12 mouse cellular contexts compared by ENCODE assay signal in genomic region chr3:28709740-28710139, GRCm38 (mm10). TPM values are rescaled to one million over a fixed set of nuclear protein-coding genes. Genes with fewer than 3 reads are reported as not detected.
DNase-seq lines count a peak whose midpoint lies in the region; ATAC-seq and TF ChIP-seq lines count a peak whose summit lies in the region.
"Had no signal": no experiment of that assay in that cellular context is flagged by ENCODE, and none has a peak within 500 bp of the region (broad histone marks: within the 10 kb centered on the region; RNA-seq: fewer than 3 reads in every experiment).

No protein-coding gene starts in this region.

- H3K9ac ChIP-seq in liver, embryonic 14.5 days (replicated peaks) = no peak overlapping the region
- no peak overlapping the region for H3K9ac ChIP-seq in liver, embryonic 12.5 days
- no peak overlapping the region for H3K9ac ChIP-seq in forebrain, embryonic 15.5 days (replicated peaks)

- no peak overlapping the region for H3K4me2 ChIP-seq in liver, embryonic 14.5 days (ENCODE audit: low read depth)
- no peak overlapping the region for H3K4me2 ChIP-seq in liver, embryonic 12.5 days
- H3K4me2 ChIP-seq in forebrain, embryonic 15.5 days (replicated peaks) = no peak overlapping the region
- H3K4me2 ChIP-seq: heart, embryonic 11.5 days had no signal

- H3K4me3 ChIP-seq in cerebellum, adult 2 months (replicated peaks; ENCODE audit: insufficient read depth, low read depth, low read length) = no peak overlapping the region
- H3K4me3 ChIP-seq in liver, embryonic 14.5 days (ENCODE audit: insufficient read depth in 1 of 2, low read depth in 2 of 2, low read length in 2 of 2) = no peak overlapping the region
- H3K4me3 ChIP-seq in liver, embryonic 12.5 days = no peak overlapping the region
- no peak overlapping the region for H3K4me3 ChIP-seq in limb, embryonic 10.5 days
- H3K4me3 ChIP-seq in forebrain, embryonic 15.5 days = no peak overlapping the region

- H3K27ac ChIP-seq in cerebellum, adult 2 months (ENCODE audit: insufficient read depth, low read length) = no peak overlapping the region
- H3K27ac ChIP-seq in liver, embryonic 14.5 days = no peak overlapping the region
- no peak overlapping the region for H3K27ac ChIP-seq in liver, embryonic 12.5 days
- no peak overlapping the region for H3K27ac ChIP-seq in limb, embryonic 10.5 days
- H3K27ac ChIP-seq in forebrain, embryonic 15.5 days (replicated peaks) = no peak overlapping the region

- WGBS in cerebellum, adult 2 months = 76% methylated on average over 1 of the region's 1 CpGs
- 29% methylated on average over 1 of the region's 1 CpGs for WGBS in liver, embryonic 14.5 days (ENCODE audit: insufficient replicate concordance)
- WGBS in liver, embryonic 12.5 days (ENCODE audit: insufficient replicate concordance) = 30% methylated on average over 1 of the region's 1 CpGs
- WGBS in limb, embryonic 10.5 days = 80% methylated on average over 1 of the region's 1 CpGs
- WGBS in forebrain, embryonic 15.5 days = 89% methylated on average over 1 of the region's 1 CpGs

- no peaks in the 10 kb centered on the region for H3K4me1 ChIP-seq in cerebellum, adult 2 months (ENCODE audit: control insufficient read depth, insufficient read depth, low read length)
- H3K4me1 ChIP-seq in liver, embryonic 14.5 days (replicated peaks; ENCODE audit: control insufficient read depth in 2 of 2, insufficient read depth in 2 of 2, low read length in 1 of 2) = peaks cover 0 to 5% of the 10 kb centered on the region in 2 experiments; a peak in 3 of 4 replicates
- H3K4me1 ChIP-seq in liver, embryonic 12.5 days = peaks cover 5% of the 10 kb centered on the region; the same call in 1 of the 2 replicates
- no peaks in the 10 kb centered on the region for H3K4me1 ChIP-seq in limb, embryonic 10.5 days
- H3K4me1 ChIP-seq in forebrain, embryonic 15.5 days = no peaks in the 10 kb centered on the region

- no peak for DNase-seq in cerebellum, adult 2 months
- DNase-seq in cerebellum, adult 11-12 months = no peak
- peak in 2 of 3 experiments; percentile 33 to 39 for DNase-seq in liver, embryonic 14.5 days (ENCODE audit: low read depth in 3 of 3, low spot score in 3 of 3)
- DNase-seq in c-Kit-positive CD71-positive TER-119-negative erythroid progenitor cells, embryonic 14.5 days (ENCODE audit: low read depth) = peak; percentile 48
- DNase-seq in natural killer cell, adult 2 months (ENCODE audit: low spot score in 2 of 2) = peak; percentile 7 to 14
- DNase-seq in limb, embryonic 10.5 days (ENCODE audit: low spot score) = no peak
- DNase-seq: layer of hippocampus, adult 9-11 months had no signal

- ATAC-seq in liver, embryonic 14.5 days (ENCODE audit: insufficient read depth) = no peak
- ATAC-seq in liver, embryonic 12.5 days = no peak
- no peak for ATAC-seq in forebrain, embryonic 15.5 days (replicated peaks)

- no peaks in the 10 kb centered on the region for H3K27me3 ChIP-seq in cerebellum, adult 2 months (ENCODE audit: control insufficient read depth, insufficient read depth, low read length)
- H3K27me3 ChIP-seq in liver, embryonic 14.5 days (ENCODE audit: control insufficient read depth, insufficient read depth, low read length) = no peaks in the 10 kb centered on the region
- H3K27me3 ChIP-seq in liver, embryonic 12.5 days (replicated peaks) = no peaks in the 10 kb centered on the region
- no peaks in the 10 kb centered on the region for H3K27me3 ChIP-seq in limb, embryonic 10.5 days (ENCODE audit: low read depth, poor library complexity, severe bottlenecking)
- no peaks in the 10 kb centered on the region for H3K27me3 ChIP-seq in forebrain, embryonic 15.5 days

- H3K36me3 ChIP-seq in liver, embryonic 14.5 days (replicated peaks; ENCODE audit: control insufficient read depth, insufficient read depth, low read depth) = no peaks in the 10 kb centered on the region
- H3K36me3 ChIP-seq in liver, embryonic 12.5 days = peaks cover 5% of the 10 kb centered on the region; the same call in 1 of the 2 replicates
- H3K36me3 ChIP-seq in limb, embryonic 10.5 days = no peaks in the 10 kb centered on the region
- H3K36me3 ChIP-seq in forebrain, embryonic 15.5 days = no peaks in the 10 kb centered on the region

- TF ChIP-seq POLR2A in cerebellum, adult 2 months (IDR thresholded peaks at IDR 0.05; ENCODE audit: borderline replicate concordance, insufficient read depth, low read length) = no peak

- no peaks in the 10 kb centered on the region for H3K9me3 ChIP-seq in liver, embryonic 14.5 days (ENCODE audit: control insufficient read depth, low read length)
- H3K9me3 ChIP-seq in liver, embryonic 12.5 days (replicated peaks) = no peaks in the 10 kb centered on the region
- H3K9me3 ChIP-seq in limb, embryonic 10.5 days (replicated peaks) = no peaks in the 10 kb centered on the region
- H3K9me3 ChIP-seq in forebrain, embryonic 15.5 days = no peaks in the 10 kb centered on the region

- TF ChIP-seq CTCF in cerebellum, adult 2 months (IDR thresholded peaks at IDR 0.05; ENCODE audit: borderline replicate concordance, insufficient read depth, low read depth, low read length) = peak; percentile 34
- TF ChIP-seq CTCF in liver, embryonic 14.5 days (IDR thresholded peaks at IDR 0.05; ENCODE audit: low read depth) = peak; percentile 72

- TF ChIP-seq EP300 in liver, embryonic 14.5 days (IDR thresholded peaks at IDR 0.05; ENCODE audit: low read depth) = no peak

RNA-seq across cellular contexts. Expression of gene Slc2a2, which starts 12.0 kb away (rescaled TPM):
- polyA plus RNA-seq in cerebellum, adult 2 months (2012; rRNA removed) = 0.08 and 0.10 TPM in 2 replicates
- 7.6 and 9.4 TPM in 2 replicates for polyA plus RNA-seq in liver, embryonic 14.5 days (2012; rRNA removed)
- polyA plus RNA-seq in liver, embryonic 14.5 days (2014; fragmentation: Nextera tagmentation; extraction: Ambion mirVana) = 24.4 and 26.3 TPM in 2 replicates
- polyA plus RNA-seq in liver, embryonic 12.5 days (2016; fragmentation: Nextera tagmentation; extraction: Ambion mirVana) = 17.7 and 19.5 TPM in 2 replicates
- polyA plus RNA-seq in limb, embryonic 10.5 days (2016; fragmentation: Nextera tagmentation; extraction: Ambion mirVana) = not detected in 2 replicates
- 0.06 TPM in 1 of 2 replicates, not detected in the other for polyA plus RNA-seq in forebrain, embryonic 15.5 days (2015; fragmentation: Nextera tagmentation; extraction: Ambion mirVana)
- polyA plus RNA-seq: C2C12; neural tube, embryonic 11.5 days had no signal

Comparison
In these comparisons a context has a peak if more than half of its experiments do, and no peak if none do; other contexts are left out.
1. DNase-seq: peak in liver, embryonic 14.5 days (2 of 3), c-Kit-positive CD71-positive TER-119-negative erythroid progenitor cells, embryonic 14.5 days (single experiment) and natural killer cell, adult 2 months (2 of 2); none in cerebellum, adult 2 months (0 of 2), cerebellum, adult 11-12 months (single experiment) and limb, embryonic 10.5 days (single experiment).